Comparison of ENCODE assay signal across 9 mouse cellular contexts in genomic region chr11:116076836-116077235, GRCm38 (mm10). TPM values are rescaled to one million over a fixed set of nuclear protein-coding genes. Genes with fewer than 3 reads are reported as not detected.
DNase-seq lines count a peak whose midpoint lies in the region; ATAC-seq and TF ChIP-seq lines count a peak whose summit lies in the region.
"Had no signal": no experiment of that assay in that cellular context is flagged by ENCODE, and none has a peak within 500 bp of the region (broad histone marks: within the 10 kb centered on the region; RNA-seq: fewer than 3 reads in every experiment).

No protein-coding gene starts in this region.

- H3K9ac ChIP-seq in lung, embryonic 16.5 days (ENCODE audit: low read length): peak overlapping the region; percentile 48
- peak overlapping the region; percentile 94 for H3K9ac ChIP-seq in liver, embryonic 14.5 days (replicated peaks)
- H3K9ac ChIP-seq in midbrain, postnatal 0 days (replicated peaks; ENCODE audit: low read length, poor library complexity, severe bottlenecking): no peak overlapping the region

- TF ChIP-seq CTCF in liver, embryonic 14.5 days (IDR thresholded peaks at IDR 0.05; ENCODE audit: low read depth): no peak
- TF ChIP-seq CTCF in midbrain, postnatal 0 days (IDR thresholded peaks at IDR 0.05): no peak

- no peak for TF ChIP-seq EP300 in liver, embryonic 14.5 days (IDR thresholded peaks at IDR 0.05; ENCODE audit: low read depth)

- peaks cover 19% of the 10 kb centered on the region for H3K36me3 ChIP-seq in lung, embryonic 16.5 days (ENCODE audit: control insufficient read depth, insufficient read depth, low read length)
- peaks cover 31% of the 10 kb centered on the region for H3K36me3 ChIP-seq in liver, embryonic 14.5 days (replicated peaks; ENCODE audit: control insufficient read depth, insufficient read depth, low read depth)
- peaks cover 26% of the 10 kb centered on the region for H3K36me3 ChIP-seq in midbrain, postnatal 0 days (ENCODE audit: insufficient read depth, low read length)

- peak; percentile 14 for DNase-seq in cerebellum, adult 11 months
- DNase-seq in cerebellum, postnatal 10 days: no peak
- no peak for DNase-seq in lung, postnatal 4 days
- DNase-seq in liver, embryonic 14.5 days (ENCODE audit: low read depth in 3 of 3, low spot score in 3 of 3): peak in 2 of 3 experiments; percentile 44 to 52
- DNase-seq in thymus, postnatal 10 days (ENCODE audit: low spot score in 2 of 2): peak; percentile 73 to 75
- no peak for DNase-seq in midbrain, postnatal 0 days (ENCODE audit: low spot score)
- no peak for DNase-seq in right cerebral cortex, postnatal 36 days (ENCODE audit: low spot score in 2 of 2)
- DNase-seq: kidney, adult 8-10 months had no signal

- no peaks in the 10 kb centered on the region for H3K27me3 ChIP-seq in lung, embryonic 16.5 days (ENCODE audit: control insufficient read depth, insufficient read depth, low read depth, low read length)
- no peaks in the 10 kb centered on the region for H3K27me3 ChIP-seq in liver, embryonic 14.5 days (ENCODE audit: control insufficient read depth, insufficient read depth, low read length)
- no peaks in the 10 kb centered on the region for H3K27me3 ChIP-seq in midbrain, postnatal 0 days (ENCODE audit: insufficient read depth, low read length)

- ATAC-seq in lung, embryonic 16.5 days (ENCODE audit: low read depth): 0 out of 2 replicates have a peak, but pooled peaks have one; percentile 16
- peak; percentile 49; the same call in 1 of the 2 replicates for ATAC-seq in liver, embryonic 14.5 days (ENCODE audit: insufficient read depth)
- ATAC-seq in midbrain, postnatal 0 days (ENCODE audit: low FRiP score): no peak

- WGBS in lung, embryonic 16.5 days: 63% methylated on average over 7 of the region's 7 CpGs
- 12% methylated on average over 7 of the region's 7 CpGs for WGBS in liver, embryonic 14.5 days (ENCODE audit: insufficient replicate concordance)
- 93% methylated on average over 6 of the region's 7 CpGs for WGBS in midbrain, postnatal 0 days

- peaks cover 19% of the 10 kb centered on the region for H3K4me1 ChIP-seq in lung, embryonic 16.5 days (replicated peaks; ENCODE audit: control insufficient read depth, insufficient read depth, low read length)
- peaks cover 33% of the 10 kb centered on the region in 2 experiments for H3K4me1 ChIP-seq in liver, embryonic 14.5 days (replicated peaks; ENCODE audit: control insufficient read depth in 2 of 2, insufficient read depth in 2 of 2, low read length in 1 of 2)
- no peaks in the 10 kb centered on the region for H3K4me1 ChIP-seq in midbrain, postnatal 0 days (ENCODE audit: insufficient read depth, low read length)

- H3K4me2 ChIP-seq in lung, embryonic 16.5 days (ENCODE audit: low read depth, low read length): peak overlapping the region; percentile 55
- peak overlapping the region; percentile 95 for H3K4me2 ChIP-seq in liver, embryonic 14.5 days (ENCODE audit: low read depth)
- H3K4me2 ChIP-seq in midbrain, postnatal 0 days (ENCODE audit: low read depth, low read length, poor library complexity, severe bottlenecking): no peak overlapping the region

- peak overlapping the region; percentile 32 for H3K4me3 ChIP-seq in lung, embryonic 16.5 days (ENCODE audit: low read length)
- H3K4me3 ChIP-seq in liver, embryonic 14.5 days (ENCODE audit: insufficient read depth in 1 of 2, low read depth in 2 of 2, low read length in 2 of 2): peak overlapping the region; percentile 55 to 75
- no peak overlapping the region for H3K4me3 ChIP-seq in midbrain, postnatal 0 days (ENCODE audit: low read depth, low read length)

- H3K9me3 ChIP-seq in lung, embryonic 16.5 days (ENCODE audit: control insufficient read depth, low read length): no peaks in the 10 kb centered on the region
- H3K9me3 ChIP-seq in liver, embryonic 14.5 days (ENCODE audit: control insufficient read depth, low read length): no peaks in the 10 kb centered on the region
- no peaks in the 10 kb centered on the region for H3K9me3 ChIP-seq in midbrain, postnatal 0 days (ENCODE audit: low read length)

- H3K27ac ChIP-seq in lung, embryonic 16.5 days (ENCODE audit: low read length): peak overlapping the region; percentile 89; the same call in 1 of the 2 replicates
- H3K27ac ChIP-seq in liver, embryonic 14.5 days: peak overlapping the region; percentile 93
- H3K27ac ChIP-seq in midbrain, postnatal 0 days (ENCODE audit: low read depth, low read length): no peak overlapping the region

RNA-seq across cellular contexts. Expression of gene Unc13d, which starts 0.9 kb away (rescaled TPM):
- 7.2 and 8.9 TPM in 2 replicates for polyA plus RNA-seq in lung, embryonic 16.5 days (2015; fragmentation: Nextera tagmentation; extraction: Ambion mirVana)
- 18.7 and 19.6 TPM in 2 replicates for polyA plus RNA-seq in liver, embryonic 14.5 days (2012; rRNA removed)
- 14.9 and 16.8 TPM in 2 replicates for polyA plus RNA-seq in liver, embryonic 14.5 days (2014; fragmentation: Nextera tagmentation; extraction: Ambion mirVana)
- total RNA-seq in midbrain, postnatal 0 days (2014; rRNA removed): 0.22 and 0.71 TPM in 2 replicates
- polyA plus RNA-seq in midbrain, postnatal 0 days (2015; fragmentation: Nextera tagmentation; extraction: Ambion mirVana): 0.67 and 0.77 TPM in 2 replicates

RNA-seq across cellular contexts. Expression of gene Wbp2, which starts 10.0 kb away (rescaled TPM):
- polyA plus RNA-seq in lung, embryonic 16.5 days (2015; fragmentation: Nextera tagmentation; extraction: Ambion mirVana): 95.4 and 98.9 TPM in 2 replicates
- polyA plus RNA-seq in liver, embryonic 14.5 days (2012; rRNA removed): 46.2 and 57.4 TPM in 2 replicates
- polyA plus RNA-seq in liver, embryonic 14.5 days (2014; fragmentation: Nextera tagmentation; extraction: Ambion mirVana): 74.5 and 87.6 TPM in 2 replicates
- 119 and 150 TPM in 2 replicates for total RNA-seq in midbrain, postnatal 0 days (2014; rRNA removed)
- polyA plus RNA-seq in midbrain, postnatal 0 days (2015; fragmentation: Nextera tagmentation; extraction: Ambion mirVana): 254 and 267 TPM in 2 replicates

RNA-seq across cellular contexts. Expression of gene Unk, which starts 46.7 kb away (rescaled TPM):
- 37.9 and 41.3 TPM in 2 replicates for polyA plus RNA-seq in lung, embryonic 16.5 days (2015; fragmentation: Nextera tagmentation; extraction: Ambion mirVana)
- 10.4 and 12.1 TPM in 2 replicates for polyA plus RNA-seq in liver, embryonic 14.5 days (2012; rRNA removed)
- 6.4 and 7.9 TPM in 2 replicates for polyA plus RNA-seq in liver, embryonic 14.5 days (2014; fragmentation: Nextera tagmentation; extraction: Ambion mirVana)
- 45.2 and 55.1 TPM in 2 replicates for total RNA-seq in midbrain, postnatal 0 days (2014; rRNA removed)
- 25.5 and 26.7 TPM in 2 replicates for polyA plus RNA-seq in midbrain, postnatal 0 days (2015; fragmentation: Nextera tagmentation; extraction: Ambion mirVana)

RNA-seq across cellular contexts. Expression of gene H3f3b, which starts 49.1 kb away (rescaled TPM):
- polyA plus RNA-seq in lung, embryonic 16.5 days (2015; fragmentation: Nextera tagmentation; extraction: Ambion mirVana): 1,792 and 1,937 TPM in 2 replicates
- polyA plus RNA-seq in liver, embryonic 14.5 days (2012; rRNA removed): 173 and 248 TPM in 2 replicates
- polyA plus RNA-seq in liver, embryonic 14.5 days (2014; fragmentation: Nextera tagmentation; extraction: Ambion mirVana): 651 and 676 TPM in 2 replicates
- 568 and 792 TPM in 2 replicates for total RNA-seq in midbrain, postnatal 0 days (2014; rRNA removed)
- polyA plus RNA-seq in midbrain, postnatal 0 days (2015; fragmentation: Nextera tagmentation; extraction: Ambion mirVana): 2,143 and 2,254 TPM in 2 replicates

RNA-seq across cellular contexts. Expression of gene Trim47, which starts 50.2 kb away (rescaled TPM):
- polyA plus RNA-seq in lung, embryonic 16.5 days (2015; fragmentation: Nextera tagmentation; extraction: Ambion mirVana): 20.4 and 24.8 TPM in 2 replicates
- 1.8 and 2.0 TPM in 2 replicates for polyA plus RNA-seq in liver, embryonic 14.5 days (2012; rRNA removed)
- 2.2 and 3.2 TPM in 2 replicates for polyA plus RNA-seq in liver, embryonic 14.5 days (2014; fragmentation: Nextera tagmentation; extraction: Ambion mirVana)
- total RNA-seq in midbrain, postnatal 0 days (2014; rRNA removed): 12.6 and 16.8 TPM in 2 replicates
- 9.0 and 11.7 TPM in 2 replicates for polyA plus RNA-seq in midbrain, postnatal 0 days (2015; fragmentation: Nextera tagmentation; extraction: Ambion mirVana)

Comparison
In these comparisons a context has a peak if more than half of its experiments do, and no peak if none do; other contexts are left out.
1. DNase-seq: peak in cerebellum, adult 11 months (single experiment), liver, embryonic 14.5 days (2 of 3) and thymus, postnatal 10 days (2 of 2); none in cerebellum, postnatal 10 days (0 of 2), lung, postnatal 4 days (0 of 2), midbrain, postnatal 0 days (single experiment) and right cerebral cortex, postnatal 36 days (0 of 2).